Mouse (Mus musculus): ENCODE results near the gene Zbtb20. TPM values are rescaled to one million over a fixed set of nuclear protein-coding genes. Genes with fewer than 3 reads are reported as not detected.

Gene Zbtb20
- polyA plus RNA-seq, 1 experiment from 2014 or later: 35.1 TPM

GRCm38 (mm10) chr16:43581551-43581950 is 705.9 kb downstream of the Zbtb20 start:
- Histone ChIP-seq H3K9me3 (ENCODE audit: control insufficient read depth, low read depth, low read length) (no peaks in the 10 kb centered on the region), H3K4me1 (ENCODE audit: control insufficient read depth, insufficient read depth, low read length) (peaks cover 13% of the 10 kb centered on the region; the same call in 1 of the 2 replicates), H3K4me3 (ENCODE audit: low read depth, low read length) (no peak overlapping the region), H3K27ac (ENCODE audit: low read length) (no peak overlapping the region), H3K9ac (replicated peaks; ENCODE audit: low read depth, low read length) (no peak overlapping the region), H3K4me2 (replicated peaks; ENCODE audit: low read depth, low read length) (no peak overlapping the region), H3K36me3 (ENCODE audit: control insufficient read depth, insufficient read depth, low read length) (no peaks in the 10 kb centered on the region), H3K27me3 (ENCODE audit: control insufficient read depth, insufficient read depth, low read length) (no peaks in the 10 kb centered on the region)
- ATAC-seq (ENCODE audit: insufficient number of reproducible peaks, insufficient read depth, low FRiP score, low read depth): no peak
- 85% methylated on average over 4 of the region's 4 CpGs for WGBS

GRCm38 (mm10) chr16:43586859-43587429 is 711.3 kb downstream of the Zbtb20 start:
- Histone ChIP-seq H3K27me3 (ENCODE audit: control insufficient read depth, insufficient read depth, low read length) (no peaks in the 10 kb centered on the region), H3K9me3 (ENCODE audit: control insufficient read depth, low read depth, low read length) (no peaks in the 10 kb centered on the region), H3K36me3 (ENCODE audit: control insufficient read depth, insufficient read depth, low read length) (no peaks in the 10 kb centered on the region), H3K4me2 (replicated peaks; ENCODE audit: low read depth, low read length) (no peak overlapping the region), H3K27ac (ENCODE audit: low read length) (no peak overlapping the region), H3K4me3 (ENCODE audit: low read depth, low read length) (no peak overlapping the region), H3K4me1 (ENCODE audit: control insufficient read depth, insufficient read depth, low read length) (peaks cover 8% of the 10 kb centered on the region; the same call in 1 of the 2 replicates), H3K9ac (replicated peaks; ENCODE audit: low read depth, low read length) (no peak overlapping the region)
- ATAC-seq (ENCODE audit: insufficient number of reproducible peaks, insufficient read depth, low FRiP score, low read depth): no peak
- WGBS: 87% methylated on average over 4 of the region's 4 CpGs

GRCm38 (mm10) chr16:43590704-43591493 is 715.2 kb downstream of the Zbtb20 start:
- Histone ChIP-seq H3K27ac (ENCODE audit: low read length) (no peak overlapping the region), H3K4me3 (ENCODE audit: low read depth, low read length) (no peak overlapping the region), H3K4me1 (ENCODE audit: control insufficient read depth, insufficient read depth, low read length) (peaks cover 5% of the 10 kb centered on the region; the same call in 1 of the 2 replicates), H3K9ac (replicated peaks; ENCODE audit: low read depth, low read length) (no peak overlapping the region), H3K36me3 (ENCODE audit: control insufficient read depth, insufficient read depth, low read length) (no peaks in the 10 kb centered on the region), H3K4me2 (replicated peaks; ENCODE audit: low read depth, low read length) (no peak overlapping the region), H3K27me3 (ENCODE audit: control insufficient read depth, insufficient read depth, low read length) (no peaks in the 10 kb centered on the region), H3K9me3 (ENCODE audit: control insufficient read depth, low read depth, low read length) (no peaks in the 10 kb centered on the region)
- 81% methylated on average over 7 of the region's 7 CpGs for WGBS
- ATAC-seq (ENCODE audit: insufficient number of reproducible peaks, insufficient read depth, low FRiP score, low read depth): no peak

- ATAC-seq (ENCODE audit: insufficient number of reproducible peaks, insufficient read depth, low FRiP score, low read depth): no peak
- Histone ChIP-seq H3K9ac (replicated peaks; ENCODE audit: low read depth, low read length) (no peak overlapping the region), H3K4me1 (ENCODE audit: control insufficient read depth, insufficient read depth, low read length) (peaks cover 5% of the 10 kb centered on the region; the same call in 1 of the 2 replicates), H3K4me3 (ENCODE audit: low read depth, low read length) (no peak overlapping the region), H3K4me2 (replicated peaks; ENCODE audit: low read depth, low read length) (no peak overlapping the region), H3K27me3 (ENCODE audit: control insufficient read depth, insufficient read depth, low read length) (no peaks in the 10 kb centered on the region), H3K36me3 (ENCODE audit: control insufficient read depth, insufficient read depth, low read length) (no peaks in the 10 kb centered on the region), H3K27ac (ENCODE audit: low read length) (no peak overlapping the region), H3K9me3 (ENCODE audit: control insufficient read depth, low read depth, low read length) (no peaks in the 10 kb centered on the region)
- 56% methylated on average over 5 of the region's 5 CpGs for WGBS
Observed at GRCm38 (mm10) chr16:43592062-43592461, 716.4 kb downstream of the Zbtb20 start.

- ATAC-seq (ENCODE audit: insufficient number of reproducible peaks, insufficient read depth, low FRiP score, low read depth): no peak
- no peak overlapping the region for H3K4me3 ChIP-seq (ENCODE audit: low read depth, low read length)
- peaks cover 5% of the 10 kb centered on the region; the same call in 1 of the 2 replicates for H3K4me1 ChIP-seq (ENCODE audit: control insufficient read depth, insufficient read depth, low read length)
- 2% methylated on average over 1 of the region's 1 CpGs for WGBS
- H3K27ac ChIP-seq (ENCODE audit: low read length): no peak overlapping the region
- H3K27me3 ChIP-seq (ENCODE audit: control insufficient read depth, insufficient read depth, low read length): no peaks in the 10 kb centered on the region
- no peaks in the 10 kb centered on the region for H3K9me3 ChIP-seq (ENCODE audit: control insufficient read depth, low read depth, low read length)
- H3K9ac ChIP-seq (replicated peaks; ENCODE audit: low read depth, low read length): no peak overlapping the region
- H3K36me3 ChIP-seq (ENCODE audit: control insufficient read depth, insufficient read depth, low read length): no peaks in the 10 kb centered on the region
- no peak overlapping the region for H3K4me2 ChIP-seq (replicated peaks; ENCODE audit: low read depth, low read length)
Observed at GRCm38 (mm10) chr16:43592801-43593200, 717.1 kb downstream of the Zbtb20 start.

- Histone ChIP-seq H3K27ac (ENCODE audit: low read length) (no peak overlapping the region), H3K4me2 (replicated peaks; ENCODE audit: low read depth, low read length) (no peak overlapping the region), H3K4me3 (ENCODE audit: low read depth, low read length) (no peak overlapping the region), H3K9me3 (ENCODE audit: control insufficient read depth, low read depth, low read length) (no peaks in the 10 kb centered on the region), H3K27me3 (ENCODE audit: control insufficient read depth, insufficient read depth, low read length) (no peaks in the 10 kb centered on the region), H3K9ac (replicated peaks; ENCODE audit: low read depth, low read length) (no peak overlapping the region), H3K36me3 (ENCODE audit: control insufficient read depth, insufficient read depth, low read length) (no peaks in the 10 kb centered on the region), H3K4me1 (ENCODE audit: control insufficient read depth, insufficient read depth, low read length) (0 out of 2 replicates have a peak, but pooled peaks cover 3% of the 10 kb centered on the region)
- no peak for ATAC-seq (ENCODE audit: insufficient number of reproducible peaks, insufficient read depth, low FRiP score, low read depth)
- WGBS: 79% methylated on average over 7 of the region's 7 CpGs
Observed at GRCm38 (mm10) chr16:43597375-43598060, 721.8 kb downstream of the Zbtb20 start.

GRCm38 (mm10) chr16:43599707-43600106 is 724.0 kb downstream of the Zbtb20 start:
- H3K9me3 ChIP-seq (ENCODE audit: control insufficient read depth, low read depth, low read length): no peaks in the 10 kb centered on the region
- H3K27me3 ChIP-seq (ENCODE audit: control insufficient read depth, insufficient read depth, low read length): no peaks in the 10 kb centered on the region
- H3K36me3 ChIP-seq (ENCODE audit: control insufficient read depth, insufficient read depth, low read length): no peaks in the 10 kb centered on the region
- no peaks in the 10 kb centered on the region for H3K4me1 ChIP-seq (ENCODE audit: control insufficient read depth, insufficient read depth, low read length)
- H3K27ac ChIP-seq (ENCODE audit: low read length): no peak overlapping the region
- ATAC-seq (ENCODE audit: insufficient number of reproducible peaks, insufficient read depth, low FRiP score, low read depth): no peak
- H3K4me2 ChIP-seq (replicated peaks; ENCODE audit: low read depth, low read length): no peak overlapping the region
- H3K9ac ChIP-seq (replicated peaks; ENCODE audit: low read depth, low read length): no peak overlapping the region
- 74% methylated on average over 2 of the region's 2 CpGs for WGBS
- H3K4me3 ChIP-seq (ENCODE audit: low read depth, low read length): no peak overlapping the region

- H3K4me3 ChIP-seq (ENCODE audit: low read depth, low read length): no peak overlapping the region
Observed at GRCm38 (mm10) chr16:43602573-43602972, 726.9 kb downstream of the Zbtb20 start.

More at GRCm38 (mm10) chr16:43602573-43602972, 726.9 kb downstream of the Zbtb20 start:
- H3K36me3 ChIP-seq (ENCODE audit: control insufficient read depth, insufficient read depth, low read length): no peaks in the 10 kb centered on the region
- H3K9me3 ChIP-seq (ENCODE audit: control insufficient read depth, low read depth, low read length): no peaks in the 10 kb centered on the region
- no peak overlapping the region for H3K9ac ChIP-seq (replicated peaks; ENCODE audit: low read depth, low read length)
- H3K4me1 ChIP-seq (ENCODE audit: control insufficient read depth, insufficient read depth, low read length): no peaks in the 10 kb centered on the region
- no peak overlapping the region for H3K27ac ChIP-seq (ENCODE audit: low read length)
- H3K4me2 ChIP-seq (replicated peaks; ENCODE audit: low read depth, low read length): no peak overlapping the region
- no peak for ATAC-seq (ENCODE audit: insufficient number of reproducible peaks, insufficient read depth, low FRiP score, low read depth)
- WGBS: 76% methylated on average over 4 of the region's 4 CpGs
- no peaks in the 10 kb centered on the region for H3K27me3 ChIP-seq (ENCODE audit: control insufficient read depth, insufficient read depth, low read length)
